Mouse (Mus musculus) CH12.LX (cell line): ENCODE results near the gene Ankrd60.

Source experiments
- MXI1 ChIP-seq: IDR thresholded peaks from 2 replicates; pipeline ENCODE4 v1.6.1; 2011; ENCODE audit warnings: mild to moderate bottlenecking, low read depth, low read length, improper control_type of control experiment
- SIN3A ChIP-seq: IDR thresholded peaks from 2 replicates; pipeline ENCODE4 v1.6.1; 2012; ENCODE audit warnings: low read length, improper control_type of control experiment, inconsistent platforms
- UBTF ChIP-seq: IDR thresholded peaks from 2 replicates; pipeline ENCODE4 v1.6.1; 2012; ENCODE audit warnings: low read depth, mild to moderate bottlenecking, inconsistent platforms, low read length, improper control_type of control experiment, moderate library complexity

DNA sequence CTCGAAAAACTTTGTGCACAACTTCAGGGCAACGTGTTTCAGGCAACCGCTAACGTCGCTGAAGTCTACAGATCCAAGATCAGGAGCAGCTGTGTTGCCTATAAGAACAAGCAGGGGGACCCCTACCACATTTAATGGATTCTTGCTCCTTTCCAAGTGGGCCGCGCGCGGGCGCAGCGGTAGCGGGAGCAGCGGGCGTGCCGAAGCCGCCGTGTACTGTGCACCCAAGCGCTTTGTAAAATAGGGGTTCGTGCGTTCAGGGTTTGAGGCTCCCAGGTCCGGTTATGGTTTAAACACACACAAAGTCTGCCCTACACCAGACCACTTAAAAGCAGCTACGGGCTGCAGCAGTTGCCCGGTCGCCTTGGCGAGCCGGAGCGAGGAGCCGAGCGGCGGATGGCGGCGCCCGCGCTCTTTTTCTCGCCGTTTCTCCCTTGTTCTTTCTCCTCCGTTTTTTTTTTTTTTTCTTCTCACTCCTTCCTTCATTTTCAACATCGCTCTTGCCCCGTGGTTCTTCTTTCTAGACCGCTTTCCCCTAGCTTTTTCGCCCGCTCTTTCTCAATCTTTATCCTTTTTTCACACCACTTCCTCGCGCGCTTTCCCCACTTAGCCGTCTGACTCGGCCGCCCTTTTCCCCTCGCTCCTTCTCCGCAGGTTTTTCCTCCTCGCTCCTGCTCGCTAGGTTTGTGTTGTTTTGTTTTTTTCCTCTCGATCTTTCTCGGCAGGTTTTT lies 7.4 kb upstream of the Ankrd60 start:
- no peak for TF ChIP-seq SIN3A
- no peak for TF ChIP-seq UBTF
- TF ChIP-seq MXI1, result no peak
